In genomic region chr4:139078726-139079125, GRCm38 (mm10) we compare ENCODE assay signal across 16 mouse cellular contexts. TPM values are rescaled to one million over a fixed set of nuclear protein-coding genes. Genes with fewer than 3 reads are reported as not detected.
A peak's percentile ranks its signal among the peaks of the same experiment; 100 is the strongest.
DNase-seq lines count a peak whose midpoint lies in the region; TF ChIP-seq lines count a peak whose summit lies in the region.
"Had no signal": no experiment of that assay in that cellular context is flagged by ENCODE, and none has a peak within 500 bp of the region (broad histone marks: within the 10 kb centered on the region; RNA-seq: fewer than 3 reads in every experiment).

No protein-coding gene starts in this region.

- no peaks in the 10 kb centered on the region for H3K9me3 ChIP-seq in embryonic facial prominence, embryonic 10.5 days
- H3K9me3 ChIP-seq: forebrain, embryonic 13.5 days; hindbrain, embryonic 12.5 days; midbrain, embryonic 12.5 days had no signal

- TF ChIP-seq CTCF in layer of hippocampus, adult 2 months (conservative IDR thresholded peaks at IDR 0.05): peak; percentile 55

- no peak overlapping the region for H3K4me3 ChIP-seq in layer of hippocampus, adult 2 months
- H3K4me3 ChIP-seq in embryonic facial prominence, embryonic 10.5 days: no peak overlapping the region
- H3K4me3 ChIP-seq: forebrain, embryonic 13.5 days; hindbrain, embryonic 12.5 days; midbrain, embryonic 12.5 days had no signal

- peaks cover 51% of the 10 kb centered on the region for H3K27me3 ChIP-seq in embryonic facial prominence, embryonic 10.5 days (replicated peaks; ENCODE audit: low read depth, poor library complexity, severe bottlenecking)

- DNase-seq in embryo, embryonic 10.5 days (ENCODE audit: low spot score): peak; percentile 62
- DNase-seq in embryo, embryonic 10 days (ENCODE audit: low spot score): no peak
- no peak for DNase-seq in layer of hippocampus, adult 2 months (ENCODE audit: low spot score in 2 of 2)
- no peak for DNase-seq in layer of hippocampus, adult 9-11 months
- peak; percentile 68 for DNase-seq in 416B (ENCODE audit: low read depth)
- DNase-seq in embryonic facial prominence, embryonic 10.5 days (ENCODE audit: low spot score): peak; percentile 34
- no peak for DNase-seq in thymus, postnatal 36 days
- no peak for DNase-seq in yolk sac, embryonic 10.5 days (ENCODE audit: low spot score)
- DNase-seq: B cell, adult 2 months; heart, adult 11 months; left cerebral cortex, postnatal 4 days had no signal

- peaks cover 37% of the 10 kb centered on the region for H3K4me1 ChIP-seq in embryonic facial prominence, embryonic 10.5 days

- peaks cover 18% of the 10 kb centered on the region for H3K36me3 ChIP-seq in embryonic facial prominence, embryonic 10.5 days (replicated peaks)
- H3K36me3 ChIP-seq: hindbrain, embryonic 12.5 days; midbrain, embryonic 12.5 days had no signal

- peak overlapping the region; percentile 51; the same call in 1 of the 2 replicates for H3K27ac ChIP-seq in layer of hippocampus, adult 2 months
- no peak overlapping the region for H3K27ac ChIP-seq in embryonic facial prominence, embryonic 10.5 days (replicated peaks)
- H3K27ac ChIP-seq: forebrain, embryonic 13.5 days; hindbrain, embryonic 12.5 days; midbrain, embryonic 12.5 days had no signal

- WGBS in embryonic facial prominence, embryonic 10.5 days: 17% methylated on average over 4 of the region's 4 CpGs

RNA-seq across cellular contexts. Expression of gene Htr6, which starts 3.4 kb away (rescaled TPM):
- total RNA-seq in layer of hippocampus, adult 2 months (2021): 1 to 10 TPM; 7.3 to 7.6 TPM
- polyA plus RNA-seq in embryonic facial prominence, embryonic 10.5 days (2016; fragmentation: Nextera tagmentation; extraction: Ambion mirVana): 0.23 and 0.26 TPM in 2 replicates
- total RNA-seq: neutrophil, adult 5-6 weeks had no signal
- polyA plus RNA-seq: hindbrain, embryonic 12.5 days; midbrain, embryonic 12.5 days; spleen, adult 2 months had no signal

RNA-seq across cellular contexts. Expression of gene Nbl1, which starts 14.1 kb away (rescaled TPM):
- total RNA-seq in layer of hippocampus, adult 2 months (2021): 10 to 100 TPM; 84.4 to 89.9 TPM
- polyA plus RNA-seq in embryonic facial prominence, embryonic 10.5 days (2016; fragmentation: Nextera tagmentation; extraction: Ambion mirVana): 51.7 and 80.8 TPM in 2 replicates
- total RNA-seq: neutrophil, adult 5-6 weeks had no signal

RNA-seq across cellular contexts. Expression of gene Minos1, which starts 52.2 kb away (rescaled TPM):
- 100 to 1,000 TPM; 184 to 196 TPM for total RNA-seq in layer of hippocampus, adult 2 months (2021)
- 431 and 444 TPM in 2 replicates for polyA plus RNA-seq in embryonic facial prominence, embryonic 10.5 days (2016; fragmentation: Nextera tagmentation; extraction: Ambion mirVana)

Comparison
In these comparisons a context has a peak if more than half of its experiments do, and no peak if none do; other contexts are left out.
1. DNase-seq: peak in embryo, embryonic 10.5 days (single experiment), 416B (single experiment) and embryonic facial prominence, embryonic 10.5 days (single experiment); none in embryo, embryonic 10 days (single experiment), layer of hippocampus, adult 2 months (0 of 2), layer of hippocampus, adult 9-11 months (single experiment), thymus, postnatal 36 days (0 of 2) and yolk sac, embryonic 10.5 days (single experiment).